Mouse (Mus musculus) lung, postnatal 0 days (tissue): Measurements from ENCODE around the gene Sytl3.

ENCODE experiments used
- CTCF ChIP-seq: IDR thresholded peaks from 2 replicates; pipeline ENCODE4 v1.5.1; 2016; ENCODE audit warnings: antibody characterized with exemption, mild to moderate bottlenecking
- EP300 ChIP-seq: IDR thresholded peaks from 2 replicates; pipeline ENCODE4 v1.6.1; 2016; ENCODE audit warnings: antibody characterized with exemption, mild to moderate bottlenecking, control low read depth

DNA sequence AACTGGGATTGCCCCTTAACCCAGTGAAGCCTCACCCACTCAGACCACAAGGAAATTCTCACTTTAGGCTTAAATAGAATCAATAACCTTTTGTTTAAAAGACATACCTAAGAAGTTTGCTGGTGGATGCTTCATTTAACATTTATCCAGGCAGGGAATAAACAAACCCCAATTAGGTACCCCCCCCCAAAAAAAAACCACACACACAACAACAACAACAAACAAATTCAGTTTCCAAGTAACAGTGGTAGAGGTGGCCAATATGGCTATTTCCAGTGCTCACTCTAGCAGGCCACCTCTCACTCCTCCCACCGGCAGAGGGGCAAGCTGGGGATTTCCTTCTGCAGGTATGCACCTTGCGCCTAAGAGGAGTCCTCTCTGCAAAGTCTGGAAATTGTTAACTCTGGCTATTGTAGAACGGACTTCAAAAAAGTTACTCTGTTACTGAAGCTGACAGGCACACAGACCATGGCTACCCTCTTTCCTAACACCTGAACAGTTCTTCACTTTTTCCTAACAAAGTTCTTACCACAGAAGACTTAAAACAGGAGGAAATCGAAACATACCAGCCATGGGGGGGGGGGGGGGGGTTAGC is 121.7 kb downstream of the Sytl3 start:
- TF ChIP-seq CTCF (no peak), EP300 (no peak)
